Mouse (Mus musculus) cerebellum, adult 18-20 months (tissue): ENCODE results near the gene Nkx2-4.

ENCODE experiments used
- DNase-seq, 2 experiments: peaks; one replicate each; pipeline ENCODE4 v3.0.0; 2021

Nkx2-4 gene

GRCm38 (mm10) chr2:147085072-147085870 lies at the start of gene Nkx2-4:
Nkx2-4 (minus strand) TSS chr2:147085445.
- no peak for DNase-seq

DNA sequence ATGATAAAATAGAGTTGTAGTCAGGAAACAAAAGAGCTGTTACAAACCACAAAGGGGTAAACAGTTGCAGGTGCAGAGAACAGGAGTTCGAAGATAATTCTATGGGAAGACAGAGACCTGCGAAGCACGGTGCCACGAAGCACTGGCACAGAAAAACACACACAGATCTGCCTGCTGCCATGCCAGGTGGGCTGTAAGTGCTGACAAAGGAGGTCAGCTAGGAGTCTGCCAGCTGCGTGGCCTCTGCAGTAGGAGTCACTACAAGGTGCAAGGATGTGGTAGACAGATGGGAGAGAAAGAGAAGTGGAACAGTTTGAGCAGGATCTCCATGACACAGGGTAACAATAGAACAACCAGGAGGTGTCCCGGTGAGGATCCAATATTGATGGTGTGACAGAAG lies 42.1 kb upstream of the Nkx2-4 start:
- no peak for DNase-seq

DNA sequence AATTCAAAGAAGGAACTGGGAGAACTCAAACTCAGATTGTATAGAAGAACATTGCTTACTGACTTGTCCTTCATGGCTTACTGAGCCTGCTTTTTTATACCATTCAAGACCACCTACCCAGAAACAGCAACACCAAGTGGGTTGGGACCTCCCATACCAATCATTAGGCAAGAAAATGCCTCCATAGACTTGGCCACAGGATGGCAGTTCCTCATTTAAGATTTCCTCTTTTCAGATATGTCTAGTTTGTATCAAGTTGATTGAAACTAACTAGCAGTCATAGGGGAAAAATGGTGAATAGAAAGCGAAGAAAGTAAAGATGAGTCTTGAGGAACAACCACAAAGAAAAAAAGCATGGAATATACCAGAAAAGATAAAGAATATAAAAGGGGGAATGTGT lies 34.5 kb upstream of the Nkx2-4 start:
- no peak for DNase-seq

DNA sequence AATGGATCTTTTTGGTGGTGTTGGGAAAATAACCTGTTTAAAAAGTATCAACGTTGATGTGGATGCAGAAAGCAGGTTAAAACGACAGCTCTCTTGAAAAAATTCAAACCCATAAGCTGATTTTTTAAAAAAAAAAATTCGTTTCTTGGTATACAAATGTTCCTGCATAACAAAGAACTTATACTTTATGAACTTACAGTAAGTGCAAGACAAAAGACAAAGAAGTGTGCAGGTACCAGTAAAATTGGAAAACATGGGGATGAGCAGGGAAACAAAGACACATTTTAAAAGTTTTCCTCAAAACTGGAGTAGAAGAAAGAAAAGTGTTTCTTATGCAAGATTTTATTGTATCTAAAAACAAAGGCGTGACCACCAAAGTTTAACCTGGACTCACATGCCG lies 1.2 kb upstream of the Nkx2-4 start:
- no peak for DNase-seq

- DNase-seq: no peak
These were observed 692 bp upstream of the Nkx2-4 start for GRCm38 (mm10) chr2:147085937-147086336.

DNA sequence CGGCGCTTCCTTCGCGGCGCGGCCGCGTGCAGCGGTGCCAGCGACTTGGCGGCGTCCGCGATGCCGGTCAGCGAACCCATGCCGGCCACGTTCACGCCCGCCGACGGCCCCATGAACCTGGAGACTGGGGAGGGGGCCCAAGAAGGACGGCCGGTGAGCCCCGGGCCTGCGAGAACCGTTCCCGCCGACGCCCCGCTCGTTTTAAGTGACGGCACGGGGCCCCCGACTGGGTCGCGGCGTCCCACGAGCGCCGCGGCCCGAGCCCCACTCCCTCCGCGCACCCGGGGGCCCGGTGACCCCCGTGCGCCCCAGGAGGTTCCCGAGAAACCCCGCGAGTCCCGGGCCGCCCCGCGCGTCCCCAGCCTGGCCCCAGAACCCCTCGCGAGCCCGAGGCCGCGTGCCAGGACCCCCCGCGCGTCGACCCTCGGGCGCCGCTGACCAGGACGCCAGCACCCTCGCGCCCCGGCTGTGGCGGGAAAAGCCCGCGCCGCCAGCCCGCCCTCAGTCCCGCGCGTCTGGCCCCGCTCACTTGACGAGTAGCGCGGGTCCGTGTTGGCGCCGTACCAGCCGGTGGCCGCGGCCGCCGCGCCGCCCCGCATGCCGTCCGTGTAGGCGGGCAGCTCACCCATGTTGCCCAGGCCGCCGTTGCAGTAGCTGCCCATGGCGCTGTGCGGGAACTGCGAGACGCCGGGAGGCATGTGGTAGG lies 726 bp downstream of the Nkx2-4 start:
- no peak for DNase-seq

DNA sequence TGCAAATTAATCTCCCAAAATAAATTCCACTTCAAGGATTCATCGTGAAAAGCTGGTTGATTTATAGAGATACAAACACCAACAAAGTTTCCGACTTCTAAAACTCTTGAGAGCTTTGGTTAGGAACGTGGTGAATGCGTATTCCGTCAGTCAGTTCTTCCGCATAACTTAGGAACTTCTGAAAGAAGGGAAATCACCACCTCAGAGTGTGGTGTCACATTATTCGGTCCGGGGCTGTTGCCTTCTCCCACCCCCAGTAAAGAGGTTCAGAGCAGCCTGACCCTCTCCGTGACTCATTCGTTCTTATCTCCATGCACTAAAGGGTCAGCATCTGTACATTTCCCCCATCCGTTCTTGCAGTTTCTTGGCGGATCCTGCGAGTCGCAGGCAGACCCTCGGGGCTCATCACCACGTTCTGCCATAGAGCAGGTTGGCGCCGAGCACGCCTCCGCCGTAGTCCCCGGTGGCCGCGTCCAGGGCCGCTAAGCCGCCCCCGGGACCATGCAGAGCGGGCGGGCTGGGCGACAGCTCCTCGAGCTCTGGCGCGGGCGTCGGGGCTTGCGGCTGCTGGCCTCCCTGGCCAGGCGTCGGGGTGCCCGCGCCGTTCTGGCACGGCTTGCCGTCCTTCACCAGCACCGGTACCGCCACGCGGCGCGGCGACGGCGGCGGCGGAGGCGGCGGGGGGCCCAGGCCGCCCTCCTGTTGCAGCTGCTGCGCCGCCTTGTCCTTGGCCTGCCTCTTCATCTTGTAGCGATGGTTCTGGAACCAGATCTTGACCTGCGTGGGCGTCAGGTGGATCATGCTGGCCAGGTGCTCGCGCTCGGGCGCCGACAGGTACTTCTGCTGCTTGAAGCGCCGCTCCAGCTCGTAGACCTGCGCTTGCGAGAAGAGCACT lies 1.5 kb downstream of the Nkx2-4 start:
- peak in 1 of 2 experiments; percentile 18 for DNase-seq

GRCm38 (mm10) chr2:147082391-147082790 lies 2.9 kb downstream of the Nkx2-4 start:
- DNase-seq: no peak

DNA sequence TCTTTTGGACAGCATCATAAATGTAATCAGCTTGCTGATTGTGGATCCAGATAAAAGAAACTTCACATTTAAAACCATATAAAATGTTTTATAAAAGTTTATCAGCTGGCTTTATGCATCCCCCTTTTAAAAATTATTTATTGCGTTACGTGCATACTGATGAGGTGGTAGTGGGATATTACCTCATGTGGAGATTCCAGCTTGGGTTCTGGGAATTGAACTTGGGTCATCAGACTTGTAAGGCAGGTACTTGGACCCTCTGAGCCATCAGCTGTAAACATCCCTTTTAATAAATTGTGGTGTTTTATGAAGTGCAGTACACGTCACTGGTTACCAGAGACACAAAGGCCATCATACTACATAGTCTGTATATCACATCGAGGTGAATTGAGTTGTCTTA lies 10.8 kb downstream of the Nkx2-4 start:
- DNase-seq: no peak

DNA sequence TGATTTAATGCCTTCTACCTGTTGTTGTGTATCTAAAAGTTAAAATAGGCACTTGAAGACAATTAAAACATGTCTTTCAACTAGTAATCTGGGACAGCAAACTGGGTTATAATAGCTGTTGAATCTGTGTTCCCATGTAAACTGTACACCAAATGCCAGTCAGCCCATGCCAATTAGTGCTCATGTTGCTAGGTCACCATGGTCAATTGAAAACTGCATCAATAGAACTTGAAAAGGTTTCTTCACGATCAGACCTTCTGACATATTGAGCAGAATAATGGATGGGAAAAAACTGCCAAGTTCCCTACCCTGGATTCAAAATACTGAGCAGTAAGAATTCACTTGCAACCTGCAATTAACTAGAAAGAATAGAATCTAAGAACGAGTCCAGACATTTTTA lies 11.3 kb downstream of the Nkx2-4 start:
- DNase-seq: no peak

DNA sequence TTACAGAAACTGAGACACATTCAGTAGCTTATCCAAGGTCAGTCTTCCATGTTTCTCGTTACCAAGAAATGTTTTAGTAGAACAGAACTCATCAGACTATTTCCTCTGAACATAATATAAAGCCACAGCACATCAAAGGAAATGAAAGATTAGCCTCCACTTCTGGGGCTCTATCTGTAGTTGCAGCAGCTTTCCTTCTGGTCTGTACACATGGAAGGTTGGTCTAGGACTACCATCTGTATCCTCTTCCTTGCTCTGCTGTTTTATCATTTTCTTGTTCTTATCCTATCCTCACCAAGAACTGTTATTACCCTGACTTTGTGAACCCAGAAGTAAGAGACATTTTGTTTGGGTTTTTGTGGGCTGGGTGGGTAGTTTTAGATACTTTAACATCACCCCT lies 14.9 kb downstream of the Nkx2-4 start:
- no peak for DNase-seq

DNA sequence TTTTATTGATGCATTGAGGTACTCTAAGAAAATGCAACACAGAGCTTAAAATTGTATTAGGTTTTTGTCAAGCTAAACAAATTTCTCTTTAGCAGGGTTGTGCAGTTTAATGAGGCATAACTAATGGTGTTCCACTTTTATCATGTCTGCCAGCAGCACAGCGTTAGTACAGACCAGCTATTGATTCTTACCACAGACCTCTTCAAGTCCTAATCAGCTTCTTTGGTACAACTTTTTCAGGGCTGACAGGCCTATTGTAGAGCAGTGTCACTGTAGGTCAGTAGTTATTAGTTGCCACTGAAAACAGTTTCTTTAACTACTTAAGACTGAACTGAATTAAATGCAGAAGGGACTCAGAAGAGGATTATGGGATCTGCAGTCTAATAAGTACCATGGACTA lies 16.2 kb downstream of the Nkx2-4 start:
- DNase-seq: no peak

GRCm38 (mm10) chr2:147067480-147068246 lies 17.6 kb downstream of the Nkx2-4 start:
- no peak for DNase-seq

GRCm38 (mm10) chr2:147053229-147053892 lies 31.9 kb downstream of the Nkx2-4 start:
- no peak for DNase-seq

- no peak for DNase-seq
These were observed 38.2 kb downstream of the Nkx2-4 start for GRCm38 (mm10) chr2:147047051-147047450.

GRCm38 (mm10) chr2:147035864-147036263 lies 49.4 kb downstream of the Nkx2-4 start:
- DNase-seq: no peak
